Mouse (Mus musculus) embryonic facial prominence, embryonic 10.5 days (tissue): ENCODE data around the gene Hmga1b. TPM values are rescaled to one million over a fixed set of nuclear protein-coding genes. Genes with fewer than 3 reads are reported as not detected.
"Not testable (repeated sequence)": the region's sequence is repeated elsewhere in the genome, so short reads cannot be mapped to it uniquely, and the experiment has no call there.

Experiments used
- DNase-seq: peaks from one replicate; pipeline ENCODE4 v3.0.0-alpha.2; 2017; ENCODE audit warnings: low spot score
- H3K27ac ChIP-seq: fragments of 300-500 bp; sonication (generic); replicated peaks from 2 replicates; pipeline ENCODE4 v1.5.1; 2016; ENCODE audit warnings: mild to moderate bottlenecking
- H3K27me3 ChIP-seq: fragments of 300-500 bp; sonication (generic); replicated peaks from 2 replicates; pipeline ENCODE4 v1.6.1; 2016; ENCODE audit warnings: low read depth, mild to moderate bottlenecking; ENCODE audit not compliant: poor library complexity, severe bottlenecking
- H3K36me3 ChIP-seq: fragments of 300-500 bp; sonication (generic); replicated peaks from 2 replicates; pipeline ENCODE4 v1.6.1; 2016; ENCODE audit warnings: mild to moderate bottlenecking, moderate library complexity
- H3K4me1 ChIP-seq: fragments of 300-500 bp; sonication (generic); 2 replicates; pipeline ENCODE4 v1.6.1; 2016
- H3K4me3 ChIP-seq: fragments of 300-500 bp; sonication (generic); 2 replicates; pipeline ENCODE4 v1.5.1; 2016; ENCODE audit warnings: mild to moderate bottlenecking, moderate library complexity
- H3K9me3 ChIP-seq: fragments of 300-500 bp; sonication (generic); 2 replicates; pipeline ENCODE4 v1.6.1; 2016; ENCODE audit warnings: mild to moderate bottlenecking
- WGBS: fragments of 180-500 bp; shearing (Covaris S2); methylation state at CpG from one replicate; pipeline ENCODE4 v1.1.7; 2016; 5-methylcytosine and 5-hydroxymethylcytosine counted together
- polyA plus RNA-seq: library from polyadenylated mRNA; unstranded; fragments of >200 nt; fragmentation: Nextera tagmentation; extraction: Ambion mirVana; gene quantifications from 2 replicates; pipeline ENCODE4 v1.2.1, GENCODE M21; 2016

The Hmga1b gene
- polyA plus RNA-seq = 10.5 and 11.6 TPM in 2 replicates

GRCm38 (mm10) chr11:120762672-120763041 lies at the start of gene Hmga1b:
Hmga1b (plus strand) TSS chr11:120762794.
- H3K4me1 ChIP-seq, DNase-seq, H3K27ac ChIP-seq, H3K36me3 ChIP-seq: not testable (repeated sequence)
- peak within 1 kb of the TSS; percentile 34; the same call in 1 of the 2 replicates for H3K4me3 ChIP-seq
- 22% methylated on average over 14 of the region's 14 CpGs for WGBS
- peaks cover 28% of the 10 kb centered on the region for H3K9me3 ChIP-seq
- peaks cover 35% of the 10 kb centered on the region for H3K27me3 ChIP-seq

GRCm38 (mm10) chr11:120713580-120714518 lies 48.7 kb upstream of the Hmga1b start, which contains the start of the genes Cenpx and Lrrc45:
Cenpx (minus strand) TSS chr11:120713738.
Lrrc45 (plus strand) TSS chr11:120713925.
- 2% methylated on average over 53 of the region's 53 CpGs for WGBS
- Histone ChIP-seq H3K9me3 (no peaks in the 10 kb centered on the region), H3K4me1 (peaks cover 48% of the 10 kb centered on the region), H3K4me3 (peak within 1 kb of the TSS; percentile 76), H3K36me3 (peaks cover 64% of the 10 kb centered on the region), H3K27me3 (no peaks in the 10 kb centered on the region), H3K27ac (peak within 1 kb of the TSS; percentile 82)
- peak; percentile 97 for DNase-seq

- WGBS = 61% methylated on average over 10 of the region's 10 CpGs
- Histone ChIP-seq H3K4me1 (peaks cover 41% of the 10 kb centered on the region), H3K4me3 (peak overlapping the region; percentile 76), H3K27ac (peak overlapping the region; percentile 82), H3K9me3 (no peaks in the 10 kb centered on the region), H3K27me3 (no peaks in the 10 kb centered on the region), H3K36me3 (peaks cover 64% of the 10 kb centered on the region)
- no peak for DNase-seq
Observed at GRCm38 (mm10) chr11:120714546-120714945, 48.0 kb upstream of the Hmga1b start.

- 90% methylated on average over 9 of the region's 9 CpGs for WGBS
- Histone ChIP-seq H3K4me1 (peaks cover 38% of the 10 kb centered on the region), H3K27ac (no peak overlapping the region), H3K9me3 (no peaks in the 10 kb centered on the region), H3K27me3 (0 out of 2 replicates have a peak, but pooled peaks cover 4% of the 10 kb centered on the region), H3K4me3 (peak overlapping the region; percentile 76; the same call in 1 of the 2 replicates), H3K36me3 (peaks cover 64% of the 10 kb centered on the region)
- no peak for DNase-seq
Observed at GRCm38 (mm10) chr11:120715131-120715530, 47.5 kb upstream of the Hmga1b start.

GRCm38 (mm10) chr11:120719242-120719641 lies 43.4 kb upstream of the Hmga1b start:
- Histone ChIP-seq H3K27me3 (peaks cover 36% of the 10 kb centered on the region), H3K4me3 (0 out of 2 replicates have a peak overlapping the region, but pooled peaks have one; percentile 3), H3K9me3 (no peaks in the 10 kb centered on the region), H3K4me1 (peaks cover 39% of the 10 kb centered on the region), H3K27ac (no peak overlapping the region), H3K36me3 (peaks cover 51% of the 10 kb centered on the region)
- no peak for DNase-seq
- WGBS = 95% methylated on average over 9 of the region's 9 CpGs

GRCm38 (mm10) chr11:120719841-120720376 lies 42.7 kb upstream of the Hmga1b start:
- DNase-seq = no peak
- WGBS = 90% methylated on average over 13 of the region's 13 CpGs

GRCm38 (mm10) chr11:120720450-120720849 lies 42.1 kb upstream of the Hmga1b start:
- DNase-seq = peak; percentile 92
- WGBS = 12% methylated on average over 17 of the region's 17 CpGs
- H3K4me1 ChIP-seq = peaks cover 27% of the 10 kb centered on the region
- peaks cover 46% of the 10 kb centered on the region for H3K36me3 ChIP-seq
- peak overlapping the region; percentile 75; the same call in 1 of the 2 replicates for H3K27ac ChIP-seq
- H3K27me3 ChIP-seq = peaks cover 41% of the 10 kb centered on the region
- peak overlapping the region; percentile 72 for H3K4me3 ChIP-seq
- H3K9me3 ChIP-seq = no peaks in the 10 kb centered on the region

More at GRCm38 (mm10) chr11:120719841-120720376, 42.7 kb upstream of the Hmga1b start:
- Histone ChIP-seq H3K9me3 (no peaks in the 10 kb centered on the region), H3K4me1 (peaks cover 32% of the 10 kb centered on the region), H3K27me3 (peaks cover 37% of the 10 kb centered on the region), H3K4me3 (no peak overlapping the region), H3K36me3 (peaks cover 51% of the 10 kb centered on the region), H3K27ac (no peak overlapping the region)

- peaks cover 37% of the 10 kb centered on the region for H3K36me3 ChIP-seq
- peak; percentile 87 for DNase-seq
- under 1% methylated on average over 90 of the region's 90 CpGs for WGBS
- no peaks in the 10 kb centered on the region for H3K9me3 ChIP-seq
- H3K4me3 ChIP-seq = peak within 1 kb of the TSS; percentile 72
- peak within 1 kb of the TSS; percentile 75 for H3K27ac ChIP-seq
- peaks cover 29% of the 10 kb centered on the region for H3K4me1 ChIP-seq
- H3K27me3 ChIP-seq = peaks cover 51% of the 10 kb centered on the region
Observed at GRCm38 (mm10) chr11:120721124-120722066, 41.2 kb upstream of the Hmga1b start, which contains the start of gene Rac3. Rac3 (plus strand) TSS chr11:120721470.

- DNase-seq = no peak
- peak overlapping the region; percentile 75 for H3K27ac ChIP-seq
- H3K36me3 ChIP-seq = peaks cover 30% of the 10 kb centered on the region
- no peaks in the 10 kb centered on the region for H3K9me3 ChIP-seq
- H3K4me1 ChIP-seq = peaks cover 35% of the 10 kb centered on the region
- WGBS = 20% methylated on average over 21 of the region's 21 CpGs
- peak overlapping the region; percentile 72 for H3K4me3 ChIP-seq
- H3K27me3 ChIP-seq = peaks cover 53% of the 10 kb centered on the region
Observed at GRCm38 (mm10) chr11:120722067-120722630, 40.4 kb upstream of the Hmga1b start.

GRCm38 (mm10) chr11:120722761-120723382 lies 39.7 kb upstream of the Hmga1b start:
- Histone ChIP-seq H3K27me3 (peaks cover 54% of the 10 kb centered on the region), H3K4me1 (peaks cover 39% of the 10 kb centered on the region), H3K9me3 (no peaks in the 10 kb centered on the region), H3K27ac (no peak overlapping the region), H3K36me3 (peaks cover 23% of the 10 kb centered on the region), H3K4me3 (peak overlapping the region; percentile 72; the same call in 1 of the 2 replicates)
- DNase-seq = no peak
- WGBS = 90% methylated on average over 11 of the region's 11 CpGs

- H3K4me3 ChIP-seq = no peak overlapping the region
- no peaks in the 10 kb centered on the region for H3K9me3 ChIP-seq
- H3K4me1 ChIP-seq = peaks cover 39% of the 10 kb centered on the region
- WGBS = 86% methylated on average over 7 of the region's 7 CpGs
- DNase-seq = no peak
- peaks cover 16% of the 10 kb centered on the region for H3K36me3 ChIP-seq
- H3K27me3 ChIP-seq = peaks cover 60% of the 10 kb centered on the region
- H3K27ac ChIP-seq = no peak overlapping the region
Observed at GRCm38 (mm10) chr11:120723509-120723908, 39.1 kb upstream of the Hmga1b start.
